Mouse (Mus musculus) frontal cortex, adult (tissue): ENCODE results near the gene Nol4l.
A peak's percentile ranks its signal among the peaks of the same experiment; 100 is the strongest.
"Not testable (repeated sequence)": the region's sequence is repeated elsewhere in the genome, so short reads cannot be mapped to it uniquely, and the experiment has no call there.

ENCODE experiments used
- ATAC-seq: cut with Nextera tagmentation; 2 replicates; pipeline ENCODE4 v1.9.2; 2017; ENCODE audit warnings: mild to moderate bottlenecking, moderate library complexity, mixed read lengths; ENCODE audit not compliant: low TSS enrichment

Gene Nol4l

DNA sequence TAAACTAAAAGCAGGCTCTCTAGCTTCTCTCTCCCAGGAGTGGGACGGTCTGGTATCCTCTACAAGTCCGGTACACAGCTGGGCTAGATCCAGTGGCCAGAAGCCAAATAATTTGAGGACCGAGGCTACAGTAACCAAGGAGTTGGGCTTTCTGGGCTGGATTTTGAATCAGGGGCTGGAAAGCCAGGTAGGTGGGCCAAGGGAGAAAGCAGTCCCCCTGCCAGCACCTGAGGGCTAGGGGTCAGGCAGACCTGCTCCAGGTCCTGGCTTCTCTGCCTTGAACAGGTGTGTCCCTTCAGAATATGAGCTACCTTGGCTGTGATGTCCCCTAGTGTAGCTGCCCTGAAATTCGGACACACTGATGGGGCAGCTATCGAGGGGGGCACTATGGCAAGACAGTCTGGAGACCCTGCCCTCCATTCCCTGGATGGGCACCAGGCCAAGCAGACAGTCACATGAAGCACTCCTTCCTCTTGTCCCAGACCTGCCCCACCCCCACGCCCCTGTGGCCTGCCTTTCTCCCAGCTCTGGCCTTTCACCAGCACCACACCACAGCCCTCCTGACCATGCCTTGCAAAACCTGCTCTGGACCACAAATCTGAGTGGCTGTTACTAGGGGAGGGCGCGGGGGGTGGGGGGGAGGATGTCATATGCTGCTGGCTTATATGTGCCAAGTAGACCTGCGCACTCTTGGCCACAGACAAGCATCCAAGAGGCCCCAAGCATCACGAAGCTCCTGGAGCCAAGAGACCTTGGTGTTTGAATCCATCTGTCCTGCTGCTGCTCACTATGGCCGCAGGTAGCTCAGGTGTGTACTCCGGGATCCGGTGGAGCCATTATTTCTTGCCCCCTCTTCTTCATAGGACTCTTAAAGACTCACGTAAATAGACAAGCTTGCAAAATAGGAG lies 17.1 kb downstream of the Nol4l start:
- no peak for ATAC-seq

DNA sequence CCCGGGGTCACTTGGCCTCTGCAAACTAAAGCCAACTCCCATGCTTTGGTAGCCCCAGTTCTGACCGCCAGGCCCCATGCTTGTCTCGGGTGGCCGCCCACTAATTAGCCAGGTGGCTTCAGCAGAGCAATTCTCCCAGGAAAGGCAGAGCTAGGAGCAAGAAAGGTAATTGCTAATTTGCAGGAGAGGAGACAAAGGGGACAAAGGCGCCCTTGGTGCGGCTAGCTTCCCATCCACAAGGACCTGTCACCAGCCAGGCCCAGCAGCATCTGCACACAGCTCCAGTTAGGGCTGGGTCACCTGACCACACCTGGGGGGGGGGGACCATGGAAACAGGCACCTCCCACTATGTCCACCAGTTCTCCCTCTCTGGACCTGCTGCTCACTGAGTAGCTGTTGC lies 18.2 kb downstream of the Nol4l start:
- no peak for ATAC-seq

GRCm38 (mm10) chr2:153510136-153510535 lies 19.6 kb downstream of the Nol4l start:
- no peak for ATAC-seq

- peak; percentile 69 for ATAC-seq
Observed at GRCm38 (mm10) chr2:153509211-153510029, 20.4 kb downstream of the Nol4l start.

DNA sequence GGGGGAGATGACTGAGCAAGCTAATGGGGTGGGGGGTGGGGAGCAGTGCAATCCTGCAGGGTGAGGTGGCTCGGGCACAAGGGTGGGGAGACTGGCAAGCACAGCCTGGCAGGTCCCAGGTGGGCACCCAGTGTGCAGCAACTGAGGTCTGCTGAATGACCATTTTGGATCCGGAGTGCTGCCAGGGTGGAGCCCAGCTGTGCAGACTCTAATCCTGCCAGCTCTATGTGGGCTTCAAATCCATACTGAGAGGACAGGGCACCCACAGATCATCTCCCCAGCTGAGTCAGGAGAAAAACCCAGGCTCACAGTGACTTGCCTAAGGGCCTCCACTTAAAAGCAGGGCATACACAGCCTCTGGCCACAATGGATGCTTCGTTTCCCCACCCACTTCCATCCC lies 21.4 kb downstream of the Nol4l start:
- peak; percentile 5; the same call in 1 of the 2 replicates for ATAC-seq

DNA sequence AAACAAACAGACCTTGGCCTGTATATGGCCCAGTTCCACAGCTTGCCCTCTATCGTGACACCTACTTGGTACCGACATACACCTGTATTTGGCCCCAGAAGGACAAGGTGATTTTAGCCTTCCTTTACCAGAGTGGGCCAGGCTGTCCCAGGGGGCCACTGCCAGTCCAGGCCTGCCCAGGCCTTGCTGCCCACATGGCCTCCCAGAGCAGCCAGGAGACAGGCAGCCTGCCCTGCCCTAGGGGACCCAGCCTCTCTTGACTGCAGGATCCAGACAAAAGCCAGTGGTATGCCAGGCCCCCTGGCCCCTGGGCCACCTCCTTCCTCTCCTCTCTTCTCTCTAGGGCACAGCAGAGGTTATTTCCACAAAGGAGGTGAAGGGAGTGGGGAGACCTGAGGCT lies 21.8 kb downstream of the Nol4l start:
- ATAC-seq, result no peak

- ATAC-seq, result no peak
Observed at GRCm38 (mm10) chr2:153506385-153506784, 23.4 kb downstream of the Nol4l start.

DNA sequence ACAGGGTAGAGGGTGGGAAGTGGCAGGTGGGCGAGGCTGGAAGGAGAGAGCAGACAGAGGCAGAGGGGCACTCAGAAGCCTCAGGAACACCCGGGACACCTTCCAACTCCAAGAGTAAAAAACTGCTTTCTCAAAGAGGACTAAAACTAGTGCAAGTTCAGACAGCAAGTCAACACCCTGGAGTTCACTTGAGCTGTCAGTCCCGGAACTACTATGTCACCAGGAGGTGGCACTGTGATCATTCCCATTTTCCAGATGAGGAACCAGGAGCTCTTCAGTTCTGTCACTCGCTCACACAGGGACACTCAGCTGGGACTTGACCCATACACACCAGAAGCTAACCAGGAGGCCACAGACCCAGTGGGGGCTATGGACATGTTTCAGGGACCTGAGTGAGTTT lies 30.6 kb downstream of the Nol4l start:
- peak; percentile 21 for ATAC-seq

DNA sequence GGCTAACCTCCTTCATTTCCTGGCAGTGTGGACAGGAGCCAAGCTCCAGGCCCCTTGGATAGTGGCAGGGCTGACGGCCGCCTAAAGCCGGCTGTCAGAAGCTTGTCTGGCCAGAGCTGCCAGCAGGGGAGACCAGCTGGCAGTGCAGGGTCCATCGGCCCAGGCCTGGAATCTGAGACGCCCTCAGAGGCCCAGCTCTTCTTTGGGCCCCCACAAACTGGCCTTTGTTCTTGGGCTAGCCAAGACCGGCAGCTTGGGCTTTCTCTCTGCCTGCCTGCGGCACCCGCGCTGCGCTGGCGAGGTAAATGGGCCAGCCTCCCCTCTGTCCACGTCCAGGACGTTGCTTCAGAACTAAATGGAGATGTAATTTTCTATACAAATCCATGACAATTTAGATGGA lies 32.9 kb downstream of the Nol4l start:
- no peak for ATAC-seq

DNA sequence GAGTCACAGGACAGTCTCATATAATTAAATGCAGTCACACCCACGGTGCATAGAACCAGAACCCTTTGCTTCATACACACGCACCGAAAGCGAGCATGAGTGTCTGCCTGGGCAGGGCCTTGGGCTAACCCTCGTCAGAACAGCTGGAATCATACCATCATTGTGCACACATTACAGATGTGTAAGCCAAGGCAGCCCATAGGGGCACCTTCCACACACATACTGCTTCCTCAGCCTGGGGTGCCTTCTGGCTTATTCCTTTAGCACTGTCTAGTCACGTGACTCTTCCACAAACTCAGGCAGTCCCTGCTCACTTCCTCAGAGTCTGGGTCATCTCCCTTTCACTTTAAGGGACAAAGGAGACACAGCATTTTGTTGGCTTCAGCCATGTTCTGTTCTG lies 33.5 kb downstream of the Nol4l start:
- ATAC-seq, result no peak

GRCm38 (mm10) chr2:153495818-153496217 lies 34.0 kb downstream of the Nol4l start:
- no peak for ATAC-seq

- not testable (repeated sequence) for ATAC-seq
Observed at GRCm38 (mm10) chr2:153495391-153495790, 34.4 kb downstream of the Nol4l start.

- ATAC-seq, result peak; percentile 69
Observed at GRCm38 (mm10) chr2:153494293-153494811, 35.4 kb downstream of the Nol4l start.

DNA sequence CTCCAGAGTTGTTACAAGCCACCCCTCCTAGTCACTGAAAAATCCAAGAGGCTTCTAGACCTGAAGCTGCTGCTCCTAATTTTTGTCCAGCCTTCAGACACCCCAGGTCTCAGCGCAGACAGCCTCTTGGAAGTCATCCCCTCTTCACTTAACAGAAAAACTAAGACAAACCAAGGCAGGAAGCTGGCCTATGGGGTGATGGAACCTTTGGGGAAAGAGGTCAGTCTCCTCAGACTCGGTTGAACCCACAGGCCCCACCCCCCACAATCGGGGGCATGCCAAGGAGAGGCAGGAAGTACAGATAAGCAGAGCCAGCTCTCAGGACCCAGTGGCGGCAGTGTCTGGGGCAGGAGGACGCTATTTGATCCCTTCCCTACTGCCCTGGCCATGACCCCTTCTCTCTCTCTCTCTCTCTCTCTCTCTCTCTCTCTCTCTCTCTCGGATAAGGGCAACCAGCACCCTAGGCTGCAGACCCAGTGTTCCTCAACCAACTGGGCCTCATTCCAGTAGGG lies 35.9 kb downstream of the Nol4l start:
- ATAC-seq, result no peak

GRCm38 (mm10) chr2:153493393-153493731 lies 36.4 kb downstream of the Nol4l start:
- ATAC-seq, result no peak

DNA sequence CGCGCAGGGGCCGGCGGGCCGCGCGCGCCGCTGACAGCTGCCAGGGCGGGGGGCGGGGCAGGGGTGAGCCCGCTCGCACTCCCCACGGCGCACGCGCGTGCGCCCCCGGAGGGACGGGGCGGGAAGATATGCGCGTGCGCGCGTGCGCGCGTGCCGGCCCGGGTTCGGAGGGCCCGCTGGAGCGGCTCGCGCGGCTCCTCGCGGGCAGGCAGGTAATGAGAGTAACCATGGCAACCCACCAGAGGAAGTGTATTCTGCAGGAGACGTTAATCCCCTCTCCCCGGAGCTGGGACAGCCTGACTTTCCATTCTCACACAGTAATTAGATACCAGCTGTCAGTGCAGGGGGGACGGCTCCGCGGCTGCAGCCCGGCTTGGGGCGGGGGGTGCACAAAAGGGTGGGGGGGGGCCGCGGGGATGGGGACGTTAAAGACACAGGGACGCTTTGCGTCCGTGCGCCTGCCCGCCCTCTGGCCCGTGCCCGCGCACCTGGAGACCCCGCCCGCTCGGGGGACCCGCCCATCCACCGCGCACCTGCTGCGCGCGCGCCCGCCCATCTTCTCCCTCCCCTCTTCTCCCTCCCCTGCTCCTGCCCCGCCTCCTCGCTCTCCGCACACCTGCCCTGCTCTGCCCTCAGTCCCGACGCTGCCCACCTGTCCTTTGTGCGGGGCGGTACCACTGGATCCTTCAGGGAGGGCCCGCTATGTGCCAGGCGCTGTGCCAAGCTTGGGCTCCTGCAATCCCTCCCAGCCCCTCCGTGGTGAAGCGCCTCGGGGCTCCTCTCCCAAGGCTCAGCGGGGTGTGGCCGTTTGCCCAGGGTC lies 37.0 kb downstream of the Nol4l start, which contains the start of gene 4930404H24Rik:
Gene 4930404H24Rik (plus strand): TSS at position 218 of the 820 bp plus-strand sequence.
- ATAC-seq, result peak; percentile 33; the same call in 1 of the 2 replicates

DNA sequence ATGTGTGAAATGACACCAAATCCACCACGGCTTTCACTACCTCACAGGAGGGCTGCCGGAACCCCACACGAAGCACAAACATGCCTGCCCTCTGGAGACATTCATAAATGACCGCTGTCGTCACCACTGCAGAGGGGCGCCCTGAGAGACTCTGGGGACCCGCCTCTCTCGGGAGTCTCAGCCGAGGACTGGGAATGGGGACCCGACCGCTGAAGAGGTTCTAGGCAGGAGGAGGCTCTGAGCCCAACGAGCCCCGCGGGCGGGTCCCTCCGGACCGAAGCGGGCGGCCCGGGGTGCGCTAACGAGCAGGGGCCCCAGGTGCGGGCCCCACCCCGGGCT lies 37.6 kb downstream of the Nol4l start:
- no peak for ATAC-seq

GRCm38 (mm10) chr2:153491512-153492178 lies 38.1 kb downstream of the Nol4l start:
- no peak for ATAC-seq

- ATAC-seq, result no peak
Observed at GRCm38 (mm10) chr2:153490940-153491339, 38.8 kb downstream of the Nol4l start.

DNA sequence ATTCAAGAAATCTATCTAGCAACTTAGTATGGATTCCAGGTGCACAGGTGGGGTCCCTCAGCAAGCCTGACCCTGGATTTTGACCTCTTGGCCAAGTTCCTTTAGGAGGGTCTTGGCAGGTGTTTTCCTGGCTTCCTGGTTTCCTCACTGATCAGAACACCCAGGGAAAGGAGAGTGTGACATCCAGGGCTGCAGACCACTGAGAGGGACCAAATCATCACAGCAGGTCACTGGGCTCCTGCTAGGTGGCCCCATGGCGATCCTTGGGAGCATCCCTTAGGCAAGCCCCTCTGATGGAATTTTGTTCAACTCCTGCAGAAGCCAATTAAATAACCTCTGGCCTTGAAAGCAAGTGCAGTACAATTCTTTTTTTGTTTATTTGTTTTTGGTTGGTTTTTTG lies 39.7 kb downstream of the Nol4l start:
- no peak for ATAC-seq

- ATAC-seq, result no peak
Observed at GRCm38 (mm10) chr2:153484071-153484470, 45.7 kb downstream of the Nol4l start.
